Mouse (Mus musculus) erythroblast, embryonic 14.5 days (primary cell): ENCODE data around the gene Chic1.

ENCODE experiments used
- GATA1 ChIP-seq: IDR thresholded peaks from 2 replicates; pipeline ENCODE4 v1.6.1; 2012; ENCODE audit warnings: low read length, inconsistent platforms, mixed read lengths
- TAL1 ChIP-seq: IDR thresholded peaks from 3 replicates; pipeline ENCODE4 v1.6.1; 2012; ENCODE audit warnings: low read length, inconsistent platforms, mixed read lengths

DNA sequence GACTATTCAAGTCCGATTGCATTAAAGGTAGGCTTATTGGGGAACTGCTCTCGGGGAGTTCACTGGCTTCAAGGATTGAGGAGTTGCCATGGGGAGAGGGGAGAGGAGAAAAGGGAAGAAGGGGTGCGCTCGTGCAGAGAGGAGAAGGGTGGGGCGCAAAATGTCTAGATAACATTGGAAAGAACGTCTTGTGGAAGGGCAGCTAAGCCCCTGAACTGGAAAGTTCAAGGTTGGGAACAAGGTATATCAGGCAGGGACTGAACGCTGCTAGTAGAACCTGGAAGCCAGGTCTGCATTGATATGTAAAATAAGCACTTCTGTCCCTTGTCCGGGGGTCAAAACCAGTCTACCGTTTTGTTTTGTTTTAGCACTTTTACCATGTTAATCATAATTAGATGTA is 81.7 kb downstream of the Chic1 start:
- TF ChIP-seq GATA1 = no peak
- no peak for TF ChIP-seq TAL1
